Mouse (Mus musculus) C2C12 (cell line): ENCODE measurements around the gene Utp3. TPM values are rescaled to one million over a fixed set of nuclear protein-coding genes. Genes with fewer than 3 reads are reported as not detected.

Source experiments
- H3K27me3 ChIP-seq: one replicate; pipeline ENCODE4 v1.6.1; 2011; ENCODE audit not compliant: control insufficient read depth, insufficient read depth, insufficient read length
- H3K36me3 ChIP-seq: one replicate; pipeline ENCODE4 v1.6.1; 2011; ENCODE audit not compliant: control insufficient read depth, insufficient read depth
- H3K4me3 ChIP-seq: one replicate; pipeline ENCODE4 v1.5.1; 2011; ENCODE audit warnings: mild to moderate bottlenecking, control low read depth; ENCODE audit not compliant: poor library complexity, insufficient read depth, severe bottlenecking
- H3K79me2 ChIP-seq: one replicate; pipeline ENCODE4 v1.6.1; 2011; ENCODE audit not compliant: control insufficient read depth, insufficient read depth
- H3K79me3 ChIP-seq: one replicate; pipeline ENCODE4 v1.6.1; 2011; ENCODE audit warnings: low read depth, control low read depth
- H3ac ChIP-seq: one replicate; pipeline ENCODE3; 2011; ENCODE audit warnings: low read depth; ENCODE audit not compliant: control insufficient read depth, insufficient read length
- CEBPB ChIP-seq: IDR thresholded peaks from one replicate; pipeline ENCODE4 v1.6.1; 2011; ENCODE audit warnings: low read depth, mild to moderate bottlenecking, control low read depth, moderate library complexity
- CTCF ChIP-seq: IDR thresholded peaks from one replicate; pipeline ENCODE4 v1.5.1; 2011; ENCODE audit not compliant: control insufficient read depth, insufficient read depth, insufficient read length
- FOSL1 ChIP-seq: IDR thresholded peaks from one replicate; pipeline ENCODE4 v1.8.0; 2011; ENCODE audit warnings: mild to moderate bottlenecking, low read length; ENCODE audit not compliant: poor library complexity, insufficient read depth, severe bottlenecking
- MAX ChIP-seq: IDR thresholded peaks from one replicate; pipeline ENCODE4 v1.6.1; 2011; ENCODE audit warnings: mild to moderate bottlenecking, control low read depth
- MYOD1 ChIP-seq: IDR thresholded peaks from one replicate; pipeline ENCODE4 v1.6.1; 2011; ENCODE audit warnings: low read depth; ENCODE audit not compliant: control insufficient read depth, insufficient read length
- MYOG ChIP-seq: IDR thresholded peaks from one replicate; pipeline ENCODE4 v1.6.1; 2011; ENCODE audit not compliant: control insufficient read depth, insufficient read length; ENCODE audit errors: extremely low read depth
- USF1 ChIP-seq: IDR thresholded peaks from one replicate; pipeline ENCODE4 v1.6.1; 2011; ENCODE audit warnings: low read depth, mild to moderate bottlenecking, control low read depth, moderate library complexity
- polyA plus RNA-seq: library from polyadenylated mRNA; unstranded; fragments of >200 nt; fragmentation: generic; extraction: Trizol; gene quantifications from one replicate; pipeline ENCODE4 v1.2.1, GENCODE M21; 2012; ENCODE audit warnings: missing spikeins

Gene Utp3
- polyA plus RNA-seq, 1 experiment, result 43.7 TPM

GRCm38 (mm10) chr5:88558991-88559390 lies 4.7 kb downstream of the Utp3 start:
- Histone ChIP-seq H3K27me3 (no peaks in the 10 kb centered on the region), H3K79me2 (peaks cover 32% of the 10 kb centered on the region), H3K4me3 (no peak overlapping the region), H3K36me3 (peaks cover 25% of the 10 kb centered on the region), H3K79me3 (peaks cover 30% of the 10 kb centered on the region), H3ac (no peak overlapping the region)
- no peak for TF ChIP-seq MYOD1
- no peak for TF ChIP-seq FOSL1
- TF ChIP-seq CTCF, result no peak
- no peak for TF ChIP-seq MYOG
- no peak for TF ChIP-seq MAX
- TF ChIP-seq CEBPB, result no peak
- no peak for TF ChIP-seq USF1

DNA sequence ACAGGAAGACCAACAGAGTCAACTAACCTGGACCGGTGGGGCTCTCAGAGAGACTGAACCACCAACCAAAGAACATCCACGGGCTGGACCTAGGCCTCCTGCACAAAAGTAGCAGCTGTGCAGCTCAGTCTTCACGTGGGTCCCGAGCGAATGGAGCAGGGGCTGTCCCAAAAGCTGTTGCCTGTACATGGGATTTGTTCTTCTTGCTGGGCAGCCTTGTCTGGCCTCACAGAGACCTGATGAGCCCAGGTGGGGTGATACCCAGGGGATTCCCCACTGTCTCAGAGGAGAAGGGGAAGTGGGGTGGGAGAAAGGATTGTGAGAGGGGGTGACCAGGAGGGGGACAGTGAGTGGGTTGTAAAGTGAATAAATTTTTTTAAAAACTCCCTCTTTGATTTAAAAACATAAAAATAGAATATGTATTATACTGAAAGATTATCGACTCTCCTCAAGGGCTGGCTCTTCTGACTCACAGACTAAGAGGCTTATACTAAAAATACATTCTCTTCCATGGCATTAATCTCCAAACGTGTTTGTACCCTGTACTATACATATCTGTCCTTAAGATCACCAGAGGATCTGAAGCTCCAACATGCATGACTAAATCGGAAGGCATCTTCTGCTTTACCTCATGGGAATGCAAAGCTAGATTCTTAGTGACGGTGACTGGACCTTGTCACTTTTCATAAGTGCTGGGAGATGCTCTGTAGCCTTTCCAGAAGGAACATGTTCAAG lies 7.0 kb downstream of the Utp3 start:
- peaks cover 18% of the 10 kb centered on the region for H3K79me2 ChIP-seq
- peaks cover 11% of the 10 kb centered on the region for H3K79me3 ChIP-seq
- TF ChIP-seq CEBPB, result no peak
- no peak for TF ChIP-seq MYOG
- TF ChIP-seq FOSL1, result no peak
- TF ChIP-seq CTCF, result no peak
- no peak for TF ChIP-seq MAX
- TF ChIP-seq USF1, result no peak
- no peak for TF ChIP-seq MYOD1
- no peaks in the 10 kb centered on the region for H3K27me3 ChIP-seq
- no peak overlapping the region for H3K4me3 ChIP-seq
- H3K36me3 ChIP-seq, result peaks cover 11% of the 10 kb centered on the region
- H3ac ChIP-seq, result no peak overlapping the region

DNA sequence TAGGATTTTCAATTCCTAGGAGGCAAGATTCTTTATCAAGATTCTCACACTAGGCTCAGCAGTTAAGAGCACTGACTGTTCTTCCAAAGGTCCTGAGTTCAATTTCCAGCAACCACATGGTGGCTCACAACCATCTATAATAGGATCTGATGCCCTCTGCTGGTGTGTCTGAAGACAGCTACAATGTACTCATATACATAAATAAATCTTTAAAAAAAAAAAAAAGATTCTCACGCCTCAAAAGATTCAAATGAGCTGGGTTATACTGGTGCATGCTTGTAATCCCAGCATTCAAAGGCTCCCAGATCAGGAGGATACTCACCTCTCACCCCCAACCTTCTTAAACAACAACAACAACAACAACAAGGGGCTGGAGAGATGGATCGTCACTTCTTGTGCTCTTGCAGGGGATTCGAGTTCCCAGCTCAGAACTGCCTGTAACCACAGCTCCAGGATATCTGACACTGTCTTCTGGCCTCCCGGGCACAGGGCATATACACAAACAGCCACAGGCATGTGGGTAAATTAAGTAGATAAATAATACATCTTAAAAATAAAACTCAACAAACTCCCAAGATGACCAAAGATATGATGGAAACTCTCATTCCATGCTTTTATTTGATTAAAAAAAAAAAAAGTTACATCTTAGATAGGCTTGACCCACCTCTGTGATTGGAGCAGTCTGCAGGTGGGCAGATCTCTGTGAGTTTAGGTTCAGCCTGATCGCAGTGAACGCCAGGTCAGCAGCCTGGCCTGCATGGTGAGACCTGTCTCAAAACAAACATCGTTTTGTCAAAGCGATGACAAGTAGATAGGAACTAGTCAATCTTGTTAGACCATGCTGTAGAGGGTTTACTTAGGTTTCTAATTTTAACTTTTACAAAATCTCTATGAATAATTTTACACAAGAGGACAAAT lies 8.9 kb downstream of the Utp3 start:
- Histone ChIP-seq H3K79me2 (peaks cover 21% of the 10 kb centered on the region), H3K4me3 (no peak overlapping the region), H3K79me3 (peaks cover 3% of the 10 kb centered on the region), H3ac (no peak overlapping the region), H3K36me3 (no peaks in the 10 kb centered on the region), H3K27me3 (no peaks in the 10 kb centered on the region)
- TF ChIP-seq MYOG, result no peak

GRCm38 (mm10) chr5:88564501-88565147 lies 10.4 kb downstream of the Utp3 start, which contains the start of gene Rufy3:
Rufy3 (plus strand) TSS chr5:88565040.
- TF ChIP-seq CTCF, result peak; percentile 95
- no peak for TF ChIP-seq CEBPB
- peak within 1 kb of the TSS; percentile 66 for H3K4me3 ChIP-seq

GRCm38 (mm10) chr5:88565148-88566033 lies 11.1 kb downstream of the Utp3 start:
- H3ac ChIP-seq, result peak overlapping the region; percentile 68
- peak overlapping the region; percentile 66 for H3K4me3 ChIP-seq
- peaks cover 3% of the 10 kb centered on the region for H3K36me3 ChIP-seq
- TF ChIP-seq USF1 (no peak), CEBPB (no peak), MYOG (no peak), CTCF (no peak), FOSL1 (no peak), MAX (no peak), MYOD1 (no peak)
- peaks cover 19% of the 10 kb centered on the region for H3K79me3 ChIP-seq
- no peaks in the 10 kb centered on the region for H3K27me3 ChIP-seq
- H3K79me2 ChIP-seq, result peaks cover 43% of the 10 kb centered on the region

More at GRCm38 (mm10) chr5:88564501-88565147, 10.4 kb downstream of the Utp3 start, which contains the start of gene Rufy3:
- H3K79me3 ChIP-seq, result peaks cover 16% of the 10 kb centered on the region
- peaks cover 36% of the 10 kb centered on the region for H3K79me2 ChIP-seq
- H3K27me3 ChIP-seq, result no peaks in the 10 kb centered on the region
- H3ac ChIP-seq, result peak within 1 kb of the TSS; percentile 86
- peaks cover 3% of the 10 kb centered on the region for H3K36me3 ChIP-seq
